Mouse (Mus musculus) intestine, postnatal 0 days (tissue): ENCODE data around the gene Olfr61. TPM values are rescaled to one million over a fixed set of nuclear protein-coding genes. Genes with fewer than 3 reads are reported as not detected.

ENCODE experiments used
- ATAC-seq: fragments of 200-750 bp; cut with Nextera tagmentation; 2 replicates; pipeline ENCODE4 v1.8.0; 2017; ENCODE audit warnings: mild to moderate bottlenecking, moderate TSS enrichment, moderate library complexity
- H3K27ac ChIP-seq: fragments of 300-500 bp; sonication (generic); 2 replicates; pipeline ENCODE4 v1.5.1; 2014; ENCODE audit warnings: mild to moderate bottlenecking, low read depth, low read length, moderate library complexity
- H3K27me3 ChIP-seq: fragments of 300-500 bp; sonication (generic); replicated peaks from 2 replicates; pipeline ENCODE4 v1.6.1; 2014; ENCODE audit warnings: low read length, mixed read lengths; ENCODE audit not compliant: control insufficient read depth, insufficient read depth
- H3K36me3 ChIP-seq: fragments of 300-500 bp; sonication (generic); 2 replicates; pipeline ENCODE4 v1.6.1; 2014; ENCODE audit warnings: mild to moderate bottlenecking, moderate library complexity; ENCODE audit not compliant: control insufficient read depth, insufficient read depth
- H3K4me1 ChIP-seq: fragments of 300-500 bp; sonication (generic); replicated peaks from 2 replicates; pipeline ENCODE4 v1.6.1; 2014; ENCODE audit warnings: antibody characterized with exemption, low read length, mixed read lengths; ENCODE audit not compliant: control insufficient read depth, insufficient read depth
- H3K4me2 ChIP-seq: fragments of 300-500 bp; sonication (generic); replicated peaks from 2 replicates; pipeline ENCODE4 v1.6.1; 2014; ENCODE audit warnings: low read depth, mild to moderate bottlenecking, moderate library complexity
- H3K4me3 ChIP-seq: fragments of 300-500 bp; sonication (generic); 2 replicates; pipeline ENCODE4 v1.5.1; 2014; ENCODE audit warnings: low read depth, low read length
- H3K9ac ChIP-seq: fragments of 300-500 bp; sonication (generic); 2 replicates; pipeline ENCODE4 v1.6.1; 2014; ENCODE audit warnings: mild to moderate bottlenecking, low read depth, low read length
- H3K9me3 ChIP-seq: fragments of 300-500 bp; sonication (generic); 2 replicates; pipeline ENCODE4 v1.6.1; 2016; ENCODE audit warnings: mixed run types; ENCODE audit not compliant: control insufficient read depth
- CTCF ChIP-seq: sonication (generic); IDR thresholded peaks from 2 replicates; pipeline ENCODE4 v1.5.1; 2016; ENCODE audit warnings: low read depth, mild to moderate bottlenecking, control low read depth, antibody characterized with exemption, moderate library complexity
- WGBS: fragments of 180-500 bp; shearing (Covaris S2); extraction: QIAGEN DNeasy Blood & Tissue Kit; methylation state at CpG from one replicate; pipeline ENCODE4 v1.1.7; 2014; 5-methylcytosine and 5-hydroxymethylcytosine counted together
- polyA plus RNA-seq: library from polyadenylated mRNA; unstranded; fragments of >200 nt; fragmentation: Nextera tagmentation; extraction: Ambion mirVana; gene quantifications from 2 replicates; pipeline ENCODE4 v1.2.1, GENCODE M21; 2015

The Olfr61 gene
- polyA plus RNA-seq, 1 experiment from 2014 or later: not detected

GRCm38 (mm10) chr7:140681651-140682050 is 52.9 kb downstream of the Olfr61 start, which contains the start of gene Olfr45:
Olfr45 (plus strand) TSS chr7:140681951.
- Histone ChIP-seq H3K4me3 (no peak within 1 kb of the TSS), H3K4me2 (no peak within 1 kb of the TSS), H3K4me1 (no peaks in the 10 kb centered on the region), H3K27ac (no peak within 1 kb of the TSS), H3K27me3 (no peaks in the 10 kb centered on the region), H3K9me3 (no peaks in the 10 kb centered on the region), H3K36me3 (no peaks in the 10 kb centered on the region), H3K9ac (no peak within 1 kb of the TSS)
- WGBS: 90% methylated on average over 1 of the region's 1 CpGs
- no peak for ATAC-seq
- TF ChIP-seq CTCF: no peak

Other genes starting within 250 kb of the Olfr61 start
- gene Olfr531, start 226.1 kb upstream of the Olfr61 start, polyA plus RNA-seq: not detected in 2 replicates
- not detected in 2 replicates for gene Olfr532, start 207.3 kb upstream of the Olfr61 start, polyA plus RNA-seq
- gene Olfr533, start 165.6 kb upstream of the Olfr61 start, polyA plus RNA-seq: not detected in 2 replicates
- not detected in 2 replicates for gene Olfr535, start 144.8 kb upstream of the Olfr61 start, polyA plus RNA-seq
- gene Olfr536, start 121.6 kb upstream of the Olfr61 start, polyA plus RNA-seq: not detected in 2 replicates
- gene Olfr538, start 61.1 kb upstream of the Olfr61 start, polyA plus RNA-seq: not detected in 2 replicates
- not detected in 2 replicates for gene Olfr46, start 27.7 kb upstream of the Olfr61 start, polyA plus RNA-seq
- gene Olfr53, start 17.5 kb downstream of the Olfr61 start, polyA plus RNA-seq: not detected in 2 replicates
- gene Olfr539, start 31.0 kb downstream of the Olfr61 start, polyA plus RNA-seq: not detected in 2 replicates
- not detected in 2 replicates for gene Olfr45, start 53.0 kb downstream of the Olfr61 start, polyA plus RNA-seq
- not detected in 2 replicates for gene Olfr541, start 68.3 kb downstream of the Olfr61 start, polyA plus RNA-seq
- not detected in 2 replicates for gene Cyp2e1, start 134.8 kb downstream of the Olfr61 start, polyA plus RNA-seq
- gene Syce1, start 158.9 kb downstream of the Olfr61 start, polyA plus RNA-seq: 0.18 and 0.30 TPM in 2 replicates
- 0.59 and 0.76 TPM in 2 replicates for gene Zfp941, start 193.2 kb downstream of the Olfr61 start, polyA plus RNA-seq
- gene Urah, start 206.0 kb downstream of the Olfr61 start, polyA plus RNA-seq: 52.2 and 55.3 TPM in 2 replicates
- gene Scgb1c1, start 216.6 kb downstream of the Olfr61 start, polyA plus RNA-seq: not detected in 2 replicates
- not detected in 2 replicates for gene Odf3, start 218.8 kb downstream of the Olfr61 start, polyA plus RNA-seq
- gene Gm45785, start 227.4 kb downstream of the Olfr61 start, polyA plus RNA-seq: not detected in 2 replicates
- gene Ric8a, start 228.0 kb downstream of the Olfr61 start, polyA plus RNA-seq: 42.3 and 47.7 TPM in 2 replicates
- 42.4 and 52.6 TPM in 2 replicates for gene Bet1l, start 228.6 kb downstream of the Olfr61 start, polyA plus RNA-seq